Mouse (Mus musculus): ENCODE measurements at regions not wholly inside any gene's neighbourhood (a gene's known extent, or its start where the extent isn't known, plus 50 kb on each side); places are given as distances from the start of the nearest gene placed in this dataset.
A peak's percentile ranks its signal among the peaks of the same experiment; 100 is the strongest.
"Not testable (repeated sequence)": the region's sequence is repeated elsewhere in the genome, so short reads cannot be mapped to it uniquely, and the experiment has no call there.

DNA sequence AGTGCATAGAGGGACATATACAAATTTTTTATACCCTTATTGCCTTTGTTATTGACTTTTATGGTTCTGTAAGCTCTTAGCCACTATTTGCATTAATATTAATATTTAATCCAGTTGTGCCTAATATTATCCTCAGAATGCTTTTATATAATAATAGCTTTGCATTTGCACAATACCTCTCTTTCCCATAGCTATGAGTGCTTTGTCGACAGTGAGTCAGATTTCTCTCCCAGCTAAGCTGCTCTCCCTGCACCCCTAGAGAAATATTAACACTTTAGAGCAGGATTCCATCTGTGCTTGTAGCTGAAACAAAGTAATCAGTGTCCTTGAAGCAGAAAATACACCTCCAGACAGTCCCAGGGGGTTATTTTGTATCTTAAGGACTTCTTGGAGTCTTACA is 288.6 kb upstream of the Arglu1 start:
- DNase-seq (ENCODE audit: low spot score): no peak

DNA sequence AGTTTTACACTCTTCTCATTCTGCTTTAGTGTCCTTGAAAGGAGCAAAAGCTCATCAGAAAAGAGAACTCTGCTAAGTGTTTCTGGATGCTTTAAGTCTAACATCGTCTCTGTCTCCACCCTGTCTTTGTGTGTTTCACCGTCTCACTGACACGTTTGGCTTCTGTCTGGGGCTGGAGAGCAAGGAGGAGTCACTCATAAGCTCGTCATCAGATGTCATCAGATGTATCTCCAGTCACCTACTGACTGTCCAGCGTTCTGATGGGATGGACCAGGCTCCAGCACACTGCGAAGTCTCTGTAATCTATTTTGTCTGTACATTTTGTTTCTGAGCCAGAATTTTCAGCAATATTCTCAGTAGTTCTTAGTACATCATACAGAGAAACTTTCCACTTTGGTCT is 283.4 kb upstream of the Arglu1 start:
- DNase-seq (ENCODE audit: low spot score): no peak

DNA sequence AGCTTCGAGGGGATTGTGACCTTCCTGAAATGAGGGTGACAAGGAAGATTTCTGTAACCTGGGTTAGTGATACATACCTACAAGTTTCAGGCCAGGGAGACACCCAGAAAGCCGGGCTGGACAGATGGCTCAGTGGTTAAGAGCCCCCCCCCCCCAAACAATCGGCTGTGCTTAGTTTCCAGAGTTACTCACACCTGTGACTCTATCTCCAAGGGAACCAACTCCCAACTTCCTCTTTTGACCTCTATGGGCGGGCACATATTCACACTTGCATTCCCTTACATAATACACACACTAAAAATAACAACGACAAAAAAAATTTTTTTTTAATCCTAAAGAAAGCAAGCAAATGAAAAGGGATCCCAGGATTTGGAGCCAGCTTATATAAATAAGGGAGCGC is 283.0 kb upstream of the Arglu1 start:
- no peak for DNase-seq (ENCODE audit: low spot score)

DNA sequence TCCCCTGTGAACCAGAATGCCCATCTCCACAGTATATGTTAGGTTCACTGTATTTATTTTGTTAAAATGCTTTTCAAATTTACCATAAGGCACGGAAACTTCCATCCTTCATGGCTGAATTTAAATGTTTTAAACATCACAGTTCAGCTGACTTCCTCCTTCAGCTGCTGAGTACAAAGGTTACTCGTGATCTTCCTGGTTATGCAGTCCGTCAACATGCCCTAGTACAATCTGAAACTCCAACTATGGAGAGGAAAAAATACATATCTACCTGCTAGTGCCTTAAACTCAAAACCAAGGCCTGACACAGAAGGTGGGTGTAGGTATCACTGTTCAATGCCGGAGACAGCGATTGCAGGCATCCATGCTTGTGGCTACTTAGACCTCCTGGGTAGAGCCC is 280.5 kb upstream of the Arglu1 start:
- DNase-seq (ENCODE audit: low spot score): no peak

DNA sequence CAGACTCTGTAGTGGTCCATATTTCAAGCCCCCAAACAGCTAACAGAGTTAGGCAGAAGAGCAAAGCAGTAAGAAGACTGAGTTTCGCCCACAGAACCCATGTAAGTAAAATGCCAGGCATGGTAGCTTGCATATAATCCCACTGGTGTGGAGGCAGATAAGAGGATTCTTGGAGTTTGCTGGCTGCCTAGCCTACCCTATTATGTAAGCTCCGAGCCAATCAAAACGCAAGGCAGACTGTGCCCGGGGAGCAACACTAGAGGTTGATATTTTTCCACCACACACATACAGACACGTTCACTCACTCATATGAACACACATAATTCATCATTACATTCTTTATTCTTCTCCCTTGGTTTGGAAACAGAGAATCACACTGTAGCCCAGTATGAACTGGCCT is 280.0 kb upstream of the Arglu1 start:
- DNase-seq (ENCODE audit: low spot score): no peak

DNA sequence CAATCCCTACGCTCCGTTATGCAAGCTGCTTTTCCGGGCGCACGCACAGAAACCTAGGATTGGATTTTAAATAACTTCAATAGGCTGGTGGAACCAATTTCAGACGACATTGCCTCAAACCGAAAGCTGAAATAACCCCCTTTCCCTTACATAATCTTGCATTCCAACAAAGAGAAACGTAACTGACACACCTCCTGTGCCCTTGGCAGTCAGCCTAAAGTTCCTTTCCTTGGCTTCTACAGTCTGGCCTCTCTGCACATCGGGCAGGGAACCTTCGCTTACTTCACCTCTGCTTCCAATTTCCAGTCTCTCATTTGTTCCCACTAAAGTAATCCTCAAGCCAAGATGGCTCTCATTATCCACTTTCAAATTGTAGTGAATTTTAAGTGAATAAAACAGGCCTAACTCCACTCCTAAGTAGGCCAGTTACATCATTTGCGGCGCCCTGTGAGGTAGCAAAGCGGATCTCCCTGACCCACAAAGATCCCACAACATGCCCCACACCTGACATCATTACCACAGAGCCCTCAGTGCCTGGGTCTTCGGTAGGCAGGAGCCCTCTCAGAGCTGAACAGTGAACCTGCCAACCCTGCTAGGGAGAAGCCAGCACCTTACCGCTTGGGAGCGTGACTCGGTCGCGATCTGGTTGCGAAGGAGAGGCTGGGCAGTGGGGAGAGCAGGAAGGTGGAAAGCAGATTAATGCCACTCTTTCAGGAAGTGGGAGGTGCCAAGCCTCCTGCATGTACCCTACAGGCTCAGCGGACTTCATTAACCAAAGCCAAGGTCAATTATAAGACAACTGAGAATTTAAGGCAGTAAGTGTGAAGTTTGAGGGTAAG is 279.0 kb upstream of the Arglu1 start:
- DNase-seq (ENCODE audit: low spot score): no peak

DNA sequence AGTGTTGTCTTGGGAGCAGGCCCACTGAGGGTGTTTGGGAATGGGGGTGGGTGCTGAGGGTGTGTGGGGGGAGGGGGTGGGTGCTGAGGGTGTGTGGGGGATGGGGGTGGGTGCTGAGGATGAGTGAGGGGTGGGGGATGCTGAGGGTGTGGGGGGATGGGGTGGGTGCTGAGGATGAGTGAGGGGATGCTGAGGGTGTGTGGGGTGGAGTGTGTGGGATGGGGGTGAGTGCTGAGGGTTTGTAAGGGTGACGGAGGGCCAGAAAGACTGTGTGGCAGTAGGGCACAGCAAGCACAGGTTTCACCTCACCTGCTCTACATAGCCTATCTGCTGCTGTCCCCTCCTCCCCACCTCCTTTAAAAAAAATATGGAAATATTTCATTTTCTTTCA is 276.3 kb upstream of the Arglu1 start:
- no peak for DNase-seq (ENCODE audit: low spot score)

DNA sequence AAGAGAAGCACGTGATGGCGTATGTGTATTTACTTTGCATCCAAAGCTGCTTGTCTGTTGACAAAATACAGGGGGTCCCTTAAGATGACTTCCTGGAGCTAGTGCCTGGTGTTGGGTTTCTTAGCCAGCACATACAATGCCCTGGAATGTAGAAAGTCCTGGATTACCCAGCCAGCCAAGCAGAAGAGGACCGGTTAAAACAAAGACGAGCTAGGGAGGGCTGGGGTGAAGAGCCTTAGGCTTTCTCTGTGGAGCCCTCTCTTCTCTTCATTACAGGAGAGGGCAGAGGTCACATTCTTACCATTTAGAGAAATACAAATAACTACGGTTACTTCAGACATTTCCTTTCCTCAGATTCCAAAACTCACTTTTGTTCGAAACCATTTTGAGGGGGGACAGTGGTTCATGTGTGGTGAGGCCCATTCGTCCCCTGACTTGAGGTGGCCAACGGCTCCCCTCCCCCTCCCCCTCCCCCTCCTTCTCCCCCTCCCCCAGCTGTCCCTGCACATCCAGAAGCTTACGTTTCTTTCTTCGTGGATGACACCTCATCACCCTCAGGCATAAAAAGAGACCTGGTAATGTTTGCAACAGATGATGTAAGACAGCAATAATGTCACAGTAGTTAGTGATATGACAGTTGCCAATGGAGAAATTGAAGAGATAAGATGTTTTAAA is 275.8 kb upstream of the Arglu1 start:
- no peak for DNase-seq (ENCODE audit: low spot score)

DNA sequence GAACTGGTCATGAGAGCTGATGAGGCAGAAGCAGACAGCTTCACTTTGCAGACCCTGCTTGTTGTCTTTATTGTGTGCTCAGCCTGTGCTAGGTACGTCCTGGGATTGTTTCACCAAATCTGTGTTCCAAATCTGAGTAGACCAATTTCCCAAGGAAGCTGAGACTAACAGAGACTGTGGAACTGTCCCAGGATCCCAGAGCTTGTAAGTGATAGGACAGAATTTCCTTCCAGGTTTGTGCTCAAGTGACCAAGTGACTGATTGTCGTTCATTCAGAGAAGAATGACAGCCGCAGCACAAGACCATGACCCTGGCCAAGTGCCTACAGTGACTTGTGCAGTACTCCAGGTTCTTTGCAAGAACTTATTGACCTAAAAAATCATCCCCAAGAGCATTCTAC is 269.9 kb upstream of the Arglu1 start:
- no peak for DNase-seq (ENCODE audit: low spot score)

DNA sequence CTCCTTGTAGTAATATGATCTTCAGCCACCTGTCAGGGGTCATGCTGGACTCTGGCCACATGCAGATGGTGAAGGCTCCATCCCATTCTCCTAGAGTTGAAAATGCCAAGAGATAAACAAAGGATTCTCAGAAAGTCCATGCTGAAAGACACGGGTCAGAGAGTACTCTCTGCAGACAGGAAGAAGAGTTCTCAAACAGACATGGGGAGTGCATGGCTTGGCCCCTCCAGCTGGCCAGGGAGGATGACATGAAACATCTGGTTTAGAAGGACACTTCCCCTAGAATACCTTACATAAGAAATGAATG is 269.4 kb upstream of the Arglu1 start:
- DNase-seq (ENCODE audit: low spot score): no peak

DNA sequence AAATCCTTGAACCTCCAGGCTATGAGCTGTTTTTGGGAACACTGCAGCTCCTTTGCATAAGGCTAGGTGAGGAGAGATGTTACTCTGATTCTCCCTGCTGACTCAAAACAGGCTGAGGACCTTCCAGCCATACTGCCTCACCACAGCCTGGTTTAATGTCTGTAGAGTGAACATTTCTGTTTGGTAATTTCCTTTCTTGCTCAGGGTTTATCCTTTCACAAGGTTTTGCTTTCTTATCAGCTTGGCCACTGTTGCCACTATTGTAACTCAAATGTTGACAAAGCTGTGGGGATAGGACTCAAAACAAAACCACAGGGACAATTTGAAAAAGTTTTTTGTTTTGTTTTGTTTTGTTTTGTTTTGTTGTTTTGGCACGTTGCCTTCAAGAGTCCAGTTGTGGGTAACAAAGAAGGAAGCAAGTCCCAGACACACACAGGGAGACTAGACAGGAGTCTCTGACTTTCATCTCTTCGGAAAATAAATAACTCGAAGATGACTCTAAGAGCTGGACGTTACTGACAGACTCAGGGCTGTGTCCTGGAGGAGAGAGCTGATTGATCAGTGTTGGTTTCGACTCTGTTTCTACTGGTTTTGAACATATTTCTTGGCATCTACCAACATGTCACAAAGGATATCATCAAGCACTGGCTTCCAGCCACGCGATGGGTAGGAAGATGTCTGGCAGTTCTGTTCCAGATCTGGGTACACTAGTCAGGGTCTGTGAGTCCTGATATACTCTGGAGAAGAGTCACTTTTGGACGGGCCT is 268.9 kb upstream of the Arglu1 start:
- DNase-seq (ENCODE audit: low spot score): peak; percentile 2

DNA sequence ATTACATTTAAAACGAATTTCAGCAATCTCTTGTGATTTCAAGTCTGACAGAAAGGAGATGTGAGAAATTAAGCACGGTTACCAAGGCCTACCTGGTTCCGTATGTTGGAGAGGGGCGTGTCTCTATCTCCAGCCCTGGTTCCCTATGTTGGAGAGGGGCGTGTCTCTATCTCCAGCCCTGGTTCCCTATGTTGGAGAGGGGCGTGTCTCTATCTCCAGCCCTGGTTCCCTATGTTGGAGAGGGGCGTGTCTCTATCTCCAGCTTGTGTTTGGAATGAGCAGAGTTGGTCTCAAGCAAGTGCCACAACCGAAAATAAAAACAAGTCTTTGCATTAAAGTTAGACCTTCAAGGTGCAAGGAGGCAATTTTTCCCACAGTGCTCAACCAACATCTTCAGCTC is 267.8 kb upstream of the Arglu1 start:
- not testable (repeated sequence) for DNase-seq (ENCODE audit: low spot score)

DNA sequence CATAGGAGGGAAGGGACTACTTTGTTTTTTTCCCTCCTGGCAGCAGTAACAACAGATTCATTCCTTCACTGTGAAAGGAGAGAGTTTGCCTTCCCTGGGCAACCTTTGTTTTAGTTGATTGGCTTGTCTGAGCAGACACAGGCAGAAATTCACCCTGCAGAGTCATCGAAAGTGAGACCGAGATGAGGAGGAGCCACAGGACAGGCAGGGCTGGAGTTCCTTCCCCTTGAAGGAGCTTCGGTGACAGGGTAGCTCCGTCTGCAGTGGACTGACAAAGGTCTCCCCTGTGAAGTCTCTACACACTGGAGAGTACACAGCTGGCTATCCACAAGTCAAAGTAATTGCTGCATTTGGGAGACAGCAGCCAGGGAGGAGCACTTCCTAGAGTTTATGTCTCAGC is 261.9 kb upstream of the Arglu1 start:
- no peak for DNase-seq (ENCODE audit: low spot score)

DNA sequence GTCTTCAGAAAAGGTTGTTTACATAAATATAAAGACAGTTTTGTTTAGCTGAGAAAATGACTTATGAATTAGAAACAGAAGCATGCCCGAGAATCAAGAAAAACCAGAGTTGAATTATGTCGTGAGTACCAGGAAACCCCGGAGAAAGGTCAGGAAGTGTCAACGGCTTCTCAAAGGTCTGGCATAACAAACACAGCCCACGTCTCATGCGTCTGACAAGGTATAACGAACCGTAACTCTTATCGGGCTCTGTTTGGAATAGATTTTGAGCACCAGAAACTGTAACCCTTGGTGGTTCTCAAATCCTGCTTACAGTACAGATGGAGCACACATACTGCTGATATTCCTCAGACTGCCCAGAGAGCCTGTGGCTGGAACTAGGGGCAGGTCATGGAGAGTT is 260.9 kb upstream of the Arglu1 start:
- DNase-seq (ENCODE audit: low spot score): no peak

DNA sequence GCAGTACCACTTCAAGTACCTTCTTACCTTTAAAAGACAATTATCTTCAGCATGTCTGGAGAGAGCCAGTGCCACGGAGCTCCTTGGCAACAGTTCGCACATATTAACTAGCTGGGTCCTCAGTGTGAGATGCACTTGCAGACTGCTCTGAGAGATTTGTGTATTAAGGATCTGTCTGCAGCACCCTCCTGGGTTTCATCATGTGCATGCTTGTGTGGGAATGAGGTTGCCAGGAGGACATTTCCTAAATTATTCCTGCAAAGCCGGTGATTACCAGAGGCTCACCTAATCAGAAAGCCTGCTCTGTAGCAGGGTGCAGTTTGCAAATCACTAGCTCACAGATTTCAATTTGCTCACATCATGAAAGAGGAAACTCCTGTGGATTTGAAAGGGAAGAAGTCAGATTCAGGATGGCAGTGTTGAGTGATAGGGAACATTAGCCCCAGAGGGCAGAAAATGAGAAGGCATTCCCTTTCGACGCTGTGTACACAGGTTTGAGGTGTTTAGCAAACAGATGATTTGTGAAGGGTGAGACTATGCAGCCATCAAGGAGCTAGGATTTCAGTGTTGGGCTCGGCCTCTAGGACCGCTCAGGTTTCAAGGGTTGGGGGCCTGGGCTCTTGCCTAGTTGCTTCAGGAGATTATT is 257.3 kb upstream of the Arglu1 start:
- DNase-seq (ENCODE audit: low spot score): no peak

DNA sequence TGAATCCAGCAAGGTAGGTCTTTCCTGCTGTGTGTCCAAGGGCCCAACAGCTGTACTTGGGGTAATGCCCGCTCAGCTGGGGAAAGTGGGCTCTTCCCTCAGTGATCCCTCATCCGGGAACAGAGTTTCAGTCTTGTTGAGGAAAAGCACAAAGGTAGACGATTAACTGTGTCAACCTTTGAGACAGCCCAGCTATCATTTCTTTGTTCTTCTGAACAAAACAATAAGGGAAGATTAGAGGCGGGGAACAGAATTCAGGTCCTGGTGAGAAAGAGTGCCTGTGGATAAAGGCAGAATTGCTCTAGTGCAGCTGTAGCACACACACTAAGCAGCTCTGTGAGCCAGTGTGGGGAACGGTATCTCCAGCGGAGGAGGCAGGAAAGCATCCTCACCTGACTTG is 252.7 kb upstream of the Arglu1 start:
- DNase-seq (ENCODE audit: low spot score): no peak

DNA sequence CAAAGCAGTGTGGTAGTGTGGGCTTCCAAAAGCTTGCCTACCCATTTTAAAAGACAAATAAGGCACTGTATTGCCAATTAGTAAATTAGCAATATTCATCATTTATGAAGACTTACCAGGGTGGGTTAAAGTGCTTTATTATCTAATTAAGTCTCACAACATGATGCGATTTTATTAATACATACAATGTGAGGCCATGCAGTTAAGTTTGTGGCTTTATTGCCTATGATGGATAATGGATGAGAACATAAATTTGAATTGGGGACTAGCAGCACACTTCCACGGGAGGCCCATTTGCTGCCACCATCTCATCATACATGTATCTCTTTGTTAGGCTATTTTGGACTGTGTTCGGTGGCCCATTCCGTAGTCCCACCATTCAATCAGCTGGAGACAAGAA is 250.6 kb upstream of the Arglu1 start:
- no peak for DNase-seq (ENCODE audit: low spot score)

DNA sequence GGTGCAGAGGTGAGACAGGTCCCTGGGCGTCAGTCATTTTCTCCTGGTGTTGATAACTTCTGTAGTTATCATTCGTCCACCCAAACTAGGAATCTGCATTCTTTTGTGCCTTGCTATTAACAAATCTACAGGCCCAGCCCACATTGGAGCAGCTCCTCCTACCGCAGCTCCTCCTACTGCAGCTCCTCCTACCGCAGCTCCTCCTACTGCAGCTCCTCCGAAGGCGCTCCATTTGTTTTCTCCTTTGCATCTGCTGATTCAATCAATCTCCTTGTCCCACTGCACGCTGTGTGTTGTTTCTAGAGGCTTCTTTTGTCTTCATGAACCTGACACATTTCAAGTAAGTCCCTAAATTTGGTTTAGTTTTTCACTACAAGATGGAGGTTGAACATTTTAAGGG is 248.2 kb upstream of the Arglu1 start:
- no peak for DNase-seq (ENCODE audit: low spot score)

DNA sequence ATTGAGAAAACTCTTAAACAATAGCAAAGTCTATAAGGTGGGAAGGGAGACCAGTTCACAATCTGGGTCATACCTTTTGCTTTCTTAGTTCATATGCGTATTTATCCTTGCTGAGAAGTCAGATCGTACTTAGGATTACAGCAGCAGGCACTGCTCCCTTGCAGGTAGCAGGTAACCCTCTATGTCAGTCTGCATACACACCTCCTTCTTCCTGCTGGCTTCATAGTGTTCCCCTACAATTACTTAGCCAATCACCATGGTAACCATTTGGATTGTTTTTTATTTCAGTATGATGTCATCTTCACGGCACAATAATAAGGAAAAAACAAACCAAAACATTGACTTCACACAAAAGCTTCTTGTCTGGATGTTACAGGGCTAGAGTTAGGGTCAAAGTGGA is 242.1 kb upstream of the Arglu1 start:
- DNase-seq (ENCODE audit: low spot score): no peak

DNA sequence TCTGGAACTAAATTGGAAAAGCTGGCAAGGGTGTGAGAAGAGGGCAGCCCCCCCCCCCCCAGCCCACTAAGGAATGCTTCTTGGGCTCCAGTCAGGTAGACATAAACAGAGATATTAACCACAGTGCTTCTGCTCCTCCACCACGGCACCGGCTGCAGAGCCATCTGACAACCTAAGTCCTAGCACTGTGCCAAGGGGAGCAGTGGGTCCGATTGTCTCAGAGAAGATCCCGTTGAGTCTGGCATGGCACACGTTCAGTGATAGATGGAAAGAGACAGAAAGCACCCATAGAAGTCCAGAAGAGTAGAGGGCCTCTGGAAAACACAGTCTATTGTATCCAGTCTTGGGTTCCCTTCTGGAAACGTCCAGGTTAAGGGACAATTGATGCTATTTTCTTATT is 241.4 kb upstream of the Arglu1 start:
- DNase-seq (ENCODE audit: low spot score): no peak

DNA sequence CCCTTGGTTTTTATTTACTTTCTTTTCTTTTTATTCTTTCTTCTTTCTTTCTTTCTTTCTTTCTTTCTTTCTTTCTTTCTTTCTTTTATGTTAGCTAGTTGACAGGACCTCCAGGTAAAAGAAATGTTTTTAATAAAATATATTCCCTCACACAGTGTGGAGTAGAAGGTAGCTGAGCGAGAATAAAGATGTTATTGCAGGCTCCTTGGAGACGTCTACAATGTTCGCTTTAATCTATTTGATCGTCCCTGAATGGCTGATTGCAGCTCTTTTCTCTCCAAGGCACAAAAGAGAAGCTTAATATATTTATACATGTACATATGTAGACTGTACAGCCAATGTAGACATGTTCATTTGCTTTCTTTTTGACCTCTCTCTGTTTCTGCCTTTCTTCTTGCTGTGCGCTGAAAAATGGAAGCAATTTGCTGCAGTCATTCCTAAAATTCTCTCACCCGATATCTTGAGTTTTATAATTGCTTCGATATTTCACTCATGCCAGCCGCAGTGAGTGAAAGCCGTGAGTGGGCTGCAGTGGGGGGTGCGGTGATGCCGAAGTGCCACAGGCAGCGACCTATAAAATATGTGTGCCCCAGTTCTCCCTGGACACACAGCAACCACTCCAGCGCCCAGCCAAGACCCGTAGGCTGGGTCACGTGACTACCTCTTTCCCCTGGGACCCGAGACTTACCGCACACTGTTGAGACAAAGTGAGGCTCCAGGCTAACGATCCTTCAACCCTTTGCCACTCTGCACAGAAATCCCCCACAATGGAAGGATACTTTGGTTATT is 237.9 kb upstream of the Arglu1 start:
- no peak for DNase-seq (ENCODE audit: low spot score)

DNA sequence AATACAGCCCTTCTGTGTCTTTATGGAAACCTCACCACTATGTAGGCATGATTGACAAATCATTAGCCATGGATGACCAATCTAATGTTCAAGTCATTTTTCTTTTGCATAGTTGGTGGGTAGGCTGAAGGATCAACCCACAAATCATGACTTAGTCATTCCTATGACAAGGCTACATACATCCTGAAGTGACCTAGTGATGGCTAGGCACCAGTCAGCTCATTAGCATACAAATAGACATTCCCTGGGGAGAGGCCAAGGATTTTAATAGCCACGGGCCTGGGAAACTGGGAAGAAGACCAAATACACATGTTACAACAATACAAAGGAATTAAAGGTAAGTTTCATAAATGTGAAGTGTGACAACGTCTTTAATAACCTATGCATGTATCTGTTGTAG is 231.1 kb upstream of the Arglu1 start:
- DNase-seq (ENCODE audit: low spot score): no peak

Data from ovary, adult 18-20 months (tissue).